In genomic region chr3:88023192-88024074, GRCm38 (mm10) we compare ENCODE assay signal across 8 mouse cellular contexts. TPM values are rescaled to one million over a fixed set of nuclear protein-coding genes. Genes with fewer than 3 reads are reported as not detected.
DNase-seq lines count a peak whose midpoint lies in the region; ATAC-seq and TF ChIP-seq lines count a peak whose summit lies in the region.

No protein-coding gene starts in this region.

- H3K4me3 ChIP-seq in liver, adult 2 months (ENCODE audit: insufficient read depth, low read depth, low read length): peak overlapping the region; percentile 58
- peak overlapping the region; percentile 53 for H3K4me3 ChIP-seq in forebrain, embryonic 16.5 days (replicated peaks; ENCODE audit: low read length)
- peak overlapping the region; percentile 56 for H3K4me3 ChIP-seq in liver, embryonic 13.5 days (replicated peaks)
- H3K4me3 ChIP-seq in small intestine, adult 2 months (ENCODE audit: low read depth, low read length): peak overlapping the region; percentile 62

- 2% methylated on average over 81 of the region's 81 CpGs for WGBS in liver, adult 2 months
- WGBS in forebrain, embryonic 16.5 days: under 1% methylated on average over 80 of the region's 81 CpGs
- WGBS in liver, embryonic 13.5 days (ENCODE audit: insufficient replicate concordance): 2% methylated on average over 81 of the region's 81 CpGs
- 2% methylated on average over 81 of the region's 81 CpGs for WGBS in small intestine, adult 2 months

- H3K4me1 ChIP-seq in liver, adult 2 months (ENCODE audit: control insufficient read depth, insufficient read depth, low read length): peaks cover 6% of the 10 kb centered on the region; the same call in 1 of the 2 replicates
- peaks cover 13% of the 10 kb centered on the region for H3K4me1 ChIP-seq in forebrain, embryonic 16.5 days (replicated peaks; ENCODE audit: control insufficient read depth, insufficient read depth, low read length)
- peaks cover 15% of the 10 kb centered on the region for H3K4me1 ChIP-seq in liver, embryonic 13.5 days (replicated peaks)
- H3K4me1 ChIP-seq in small intestine, adult 2 months (ENCODE audit: control insufficient read depth, insufficient read depth, insufficient read length, low read length): peaks cover 15% of the 10 kb centered on the region

- peaks cover 20% of the 10 kb centered on the region for H3K27me3 ChIP-seq in liver, adult 2 months (ENCODE audit: control insufficient read depth, insufficient read depth, low read length)
- H3K27me3 ChIP-seq in forebrain, embryonic 16.5 days (replicated peaks; ENCODE audit: control insufficient read depth, insufficient read depth, low read length): peaks cover 59% of the 10 kb centered on the region
- peaks cover 84% of the 10 kb centered on the region for H3K27me3 ChIP-seq in liver, embryonic 13.5 days
- H3K27me3 ChIP-seq in small intestine, adult 2 months (ENCODE audit: control insufficient read depth, insufficient read depth, low read length): peaks cover 46% of the 10 kb centered on the region

- no peaks in the 10 kb centered on the region for H3K36me3 ChIP-seq in liver, adult 2 months (ENCODE audit: control insufficient read depth, insufficient read depth, low read length)
- H3K36me3 ChIP-seq in forebrain, embryonic 16.5 days (ENCODE audit: control insufficient read depth, insufficient read depth): no peaks in the 10 kb centered on the region
- no peaks in the 10 kb centered on the region for H3K36me3 ChIP-seq in liver, embryonic 13.5 days
- H3K36me3 ChIP-seq in small intestine, adult 2 months (ENCODE audit: control insufficient read depth, insufficient read depth, low read length): no peaks in the 10 kb centered on the region

- DNase-seq in liver, adult 2 months (ENCODE audit: extremely low read depth, low read depth, low spot score): no peak
- no peak for DNase-seq in liver
- DNase-seq in embryo, embryonic 10 days (ENCODE audit: low spot score): peak; percentile 35
- DNase-seq in liver, embryonic 13.5 days: no peak
- no peak for DNase-seq in layer of hippocampus, postnatal 36 days
- DNase-seq in urinary bladder, postnatal 10 days (ENCODE audit: low spot score): no peak

- H3K9ac ChIP-seq in liver, adult 2 months (ENCODE audit: low read depth, low read length): peak overlapping the region; percentile 67
- H3K9ac ChIP-seq in forebrain, embryonic 16.5 days (replicated peaks; ENCODE audit: low read depth, low read length): peak overlapping the region; percentile 40
- H3K9ac ChIP-seq in liver, embryonic 13.5 days: no peak overlapping the region

- 0 out of 2 replicates have a peak, but pooled peaks have one; percentile 5 for TF ChIP-seq CTCF in liver, adult 2 months (IDR thresholded peaks at IDR 0.05; ENCODE audit: low read depth, low read length)
- TF ChIP-seq CTCF in small intestine, adult 2 months (IDR thresholded peaks at IDR 0.05; ENCODE audit: extremely low read depth, insufficient read length, insufficient replicate concordance, low read depth, low read length): no peak

- ATAC-seq in forebrain, embryonic 16.5 days: peak; percentile 71
- peak; percentile 41 for ATAC-seq in liver, embryonic 13.5 days (ENCODE audit: low read depth)

- peaks cover 3% of the 10 kb centered on the region; the same call in 1 of the 2 replicates for H3K9me3 ChIP-seq in forebrain, embryonic 16.5 days (ENCODE audit: control insufficient read depth, low read length)
- no peaks in the 10 kb centered on the region; the same call in 1 of the 2 replicates for H3K9me3 ChIP-seq in liver, embryonic 13.5 days (replicated peaks)

- TF ChIP-seq POLR2A in liver, adult 2 months (IDR thresholded peaks at IDR 0.05; ENCODE audit: extremely low read depth, insufficient read depth, low read length): no peak
- TF ChIP-seq POLR2A in small intestine, adult 2 months (IDR thresholded peaks at IDR 0.05; ENCODE audit: low read depth, low read length): no peak

- H3K27ac ChIP-seq in liver, adult 2 months (replicated peaks; ENCODE audit: insufficient read depth, low read depth, low read length): no peak overlapping the region
- H3K27ac ChIP-seq in forebrain, embryonic 16.5 days (ENCODE audit: low read length): no peak overlapping the region
- H3K27ac ChIP-seq in liver, embryonic 13.5 days: no peak overlapping the region
- no peak overlapping the region for H3K27ac ChIP-seq in small intestine, adult 2 months (ENCODE audit: insufficient read depth, low read depth, low read length)

- no peaks in the 10 kb centered on the region for H3K79me2 ChIP-seq in liver, adult 2 months (ENCODE audit: control insufficient read depth, insufficient read depth, low read length)

- peak overlapping the region; percentile 85 for H3K4me2 ChIP-seq in forebrain, embryonic 16.5 days (ENCODE audit: low read length)
- H3K4me2 ChIP-seq in liver, embryonic 13.5 days: peak overlapping the region; percentile 84

RNA-seq across cellular contexts. Expression of gene Hapln2, which starts 4.0 kb away (rescaled TPM):
- total RNA-seq in liver, adult 2 months (2014; rRNA removed): not detected in 2 replicates
- not detected in 2 replicates for polyA plus RNA-seq in liver, adult 2 months (2012; rRNA removed)
- 0.25 and 0.35 TPM in 2 replicates for polyA plus RNA-seq in forebrain, embryonic 16.5 days (2015; fragmentation: Nextera tagmentation; extraction: Ambion mirVana)
- not detected in 2 replicates for polyA plus RNA-seq in liver, embryonic 13.5 days (2015; fragmentation: Nextera tagmentation; extraction: Ambion mirVana)
- not detected in 2 replicates for polyA plus RNA-seq in small intestine, adult 2 months (2012; rRNA removed)
- 10 to 100 TPM; 14.9 to 18.0 TPM for total RNA-seq in layer of hippocampus, postnatal 36 days (2021)

RNA-seq across cellular contexts. Expression of gene Gpatch4, which starts 19.5 kb away (rescaled TPM):
- 4.2 and 5.7 TPM in 2 replicates for total RNA-seq in liver, adult 2 months (2014; rRNA removed)
- 4.1 and 4.3 TPM in 2 replicates for polyA plus RNA-seq in liver, adult 2 months (2012; rRNA removed)
- polyA plus RNA-seq in forebrain, embryonic 16.5 days (2015; fragmentation: Nextera tagmentation; extraction: Ambion mirVana): 32.5 and 36.3 TPM in 2 replicates
- 32.7 TPM in 2 replicates for polyA plus RNA-seq in liver, embryonic 13.5 days (2015; fragmentation: Nextera tagmentation; extraction: Ambion mirVana)
- 3.7 and 4.4 TPM in 2 replicates for polyA plus RNA-seq in small intestine, adult 2 months (2012; rRNA removed)
- 10 to 100 TPM; 14.5 to 17.8 TPM for total RNA-seq in layer of hippocampus, postnatal 36 days (2021)

RNA-seq across cellular contexts. Expression of gene Bcan, which starts 23.4 kb away (rescaled TPM):
- total RNA-seq in liver, adult 2 months (2014; rRNA removed): 0.13 TPM in 1 of 2 replicates, not detected in the other
- not detected in 2 replicates for polyA plus RNA-seq in liver, adult 2 months (2012; rRNA removed)
- 34.8 and 43.6 TPM in 2 replicates for polyA plus RNA-seq in forebrain, embryonic 16.5 days (2015; fragmentation: Nextera tagmentation; extraction: Ambion mirVana)
- polyA plus RNA-seq in liver, embryonic 13.5 days (2015; fragmentation: Nextera tagmentation; extraction: Ambion mirVana): 0.05 TPM in 1 of 2 replicates, not detected in the other
- 0.04 and 0.24 TPM in 2 replicates for polyA plus RNA-seq in small intestine, adult 2 months (2012; rRNA removed)
- 100 to 1,000 TPM; 296 to 327 TPM for total RNA-seq in layer of hippocampus, postnatal 36 days (2021)

RNA-seq across cellular contexts. Expression of gene Naxe, which starts 34.9 kb away (rescaled TPM):
- total RNA-seq in liver, adult 2 months (2014; rRNA removed): 99.6 and 105 TPM in 2 replicates
- 84.1 and 94.0 TPM in 2 replicates for polyA plus RNA-seq in liver, adult 2 months (2012; rRNA removed)
- polyA plus RNA-seq in forebrain, embryonic 16.5 days (2015; fragmentation: Nextera tagmentation; extraction: Ambion mirVana): 164 and 168 TPM in 2 replicates
- polyA plus RNA-seq in liver, embryonic 13.5 days (2015; fragmentation: Nextera tagmentation; extraction: Ambion mirVana): 63.8 and 66.9 TPM in 2 replicates
- 25.4 and 41.6 TPM in 2 replicates for polyA plus RNA-seq in small intestine, adult 2 months (2012; rRNA removed)
- total RNA-seq in layer of hippocampus, postnatal 36 days (2021): 10 to 100 TPM; 77.7 to 78.1 TPM

RNA-seq across cellular contexts. Expression of gene Nes, which starts 52.6 kb away (rescaled TPM):
- total RNA-seq in liver, adult 2 months (2014; rRNA removed): 0.65 and 0.74 TPM in 2 replicates
- polyA plus RNA-seq in liver, adult 2 months (2012; rRNA removed): 0.53 and 0.55 TPM in 2 replicates
- 35.7 and 41.6 TPM in 2 replicates for polyA plus RNA-seq in forebrain, embryonic 16.5 days (2015; fragmentation: Nextera tagmentation; extraction: Ambion mirVana)
- 2.6 and 2.8 TPM in 2 replicates for polyA plus RNA-seq in liver, embryonic 13.5 days (2015; fragmentation: Nextera tagmentation; extraction: Ambion mirVana)
- 2.6 and 5.0 TPM in 2 replicates for polyA plus RNA-seq in small intestine, adult 2 months (2012; rRNA removed)
- 1 to 10 TPM; 4.0 to 5.4 TPM for total RNA-seq in layer of hippocampus, postnatal 36 days (2021)

Comparison
In these comparisons a context has a peak if more than half of its experiments do, and no peak if none do; other contexts are left out.
1. RNA of gene Bcan, which starts 23.4 kb away (polyA plus RNA-seq): 34.8 to 43.6 TPM in forebrain, embryonic 16.5 days; 0.05 TPM in liver, embryonic 13.5 days, 0.04 to 0.24 TPM in small intestine, adult 2 months and not detected in liver, adult 2 months; every median in the first group is over 10 times any median in the second.
2. Peak in every context shown above with its lines, with median percentiles within 50 percentile points of each other: H3K4me3 ChIP-seq.